Mouse (Mus musculus) hindbrain, embryonic 14.5 days (tissue): ENCODE measurements around the gene Gm11492. TPM values are rescaled to one million over a fixed set of nuclear protein-coding genes. Genes with fewer than 3 reads are reported as not detected.

Source experiments
- ATAC-seq: fragments of 200-750 bp; cut with Nextera tagmentation; 2 replicates; pipeline ENCODE4 v1.8.0; 2017; ENCODE audit warnings: moderate number of reproducible peaks, mild to moderate bottlenecking, moderate TSS enrichment, moderate library complexity; ENCODE audit not compliant: low FRiP score
- DNase-seq: peaks from one replicate; pipeline ENCODE4 v3.0.0-alpha.2; 2015; ENCODE audit warnings: low spot score
- H3K27ac ChIP-seq: fragments of 300-500 bp; sonication (generic); 2 replicates; pipeline ENCODE4 v1.5.1; 2014; ENCODE audit warnings: mild to moderate bottlenecking, moderate library complexity
- H3K27me3 ChIP-seq: fragments of 300-500 bp; sonication (generic); 2 replicates; pipeline ENCODE4 v1.6.1; 2014; ENCODE audit warnings: mild to moderate bottlenecking, low read length, mixed read lengths; ENCODE audit not compliant: control insufficient read depth, insufficient read depth
- H3K36me3 ChIP-seq: fragments of 300-500 bp; sonication (generic); replicated peaks from 2 replicates; pipeline ENCODE4 v1.6.1; 2014; ENCODE audit not compliant: control insufficient read depth, insufficient read depth
- H3K4me1 ChIP-seq: fragments of 300-500 bp; sonication (generic); replicated peaks from 2 replicates; pipeline ENCODE4 v1.6.1; 2014; ENCODE audit warnings: antibody characterized with exemption, low read length, mixed read lengths; ENCODE audit not compliant: control insufficient read depth, insufficient read depth
- H3K4me2 ChIP-seq: fragments of 300-500 bp; sonication (generic); replicated peaks from 2 replicates; pipeline ENCODE4 v1.6.1; 2014; ENCODE audit warnings: mild to moderate bottlenecking, moderate library complexity
- H3K4me3 ChIP-seq: fragments of 300-500 bp; sonication (generic); replicated peaks from 2 replicates; pipeline ENCODE4 v1.5.1; 2014; ENCODE audit warnings: mild to moderate bottlenecking, low read length
- H3K9ac ChIP-seq: fragments of 300-500 bp; sonication (generic); 2 replicates; pipeline ENCODE4 v1.6.1; 2014
- H3K9me3 ChIP-seq: fragments of 300-500 bp; sonication (generic); 2 replicates; pipeline ENCODE4 v1.6.1; 2016; ENCODE audit warnings: low read length; ENCODE audit not compliant: control insufficient read depth
- WGBS: fragments of 180-500 bp; shearing (Covaris S2); extraction: QIAGEN DNeasy Blood & Tissue Kit; methylation state at CpG from one replicate; pipeline ENCODE4 v1.1.7; 2014; 5-methylcytosine and 5-hydroxymethylcytosine counted together
- polyA plus RNA-seq: library from polyadenylated mRNA; unstranded; fragments of >200 nt; fragmentation: Nextera tagmentation; extraction: Ambion mirVana; gene quantifications from 2 replicates; pipeline ENCODE4 v1.2.1, GENCODE M21; 2014

The Gm11492 gene
- polyA plus RNA-seq, 1 experiment from 2014 or later, result not detected

- Histone ChIP-seq H3K36me3 (peaks cover 39% of the 10 kb centered on the region), H3K4me2 (peak overlapping the region; percentile 88), H3K9ac (peak overlapping the region; percentile 99), H3K9me3 (no peaks in the 10 kb centered on the region), H3K4me1 (peaks cover 20% of the 10 kb centered on the region), H3K4me3 (peak overlapping the region; percentile 94), H3K27ac (peak overlapping the region; percentile 92), H3K27me3 (no peaks in the 10 kb centered on the region)
- ATAC-seq (no peak), DNase-seq (no peak)
- WGBS, result 6% methylated on average over 7 of the region's 7 CpGs
These were observed 29.5 kb downstream of the Gm11492 start for GRCm38 (mm10) chr11:87595976-87596375.

GRCm38 (mm10) chr11:87596492-87596891 lies 30.0 kb downstream of the Gm11492 start:
- Histone ChIP-seq H3K27me3 (no peaks in the 10 kb centered on the region), H3K4me1 (peaks cover 20% of the 10 kb centered on the region), H3K36me3 (peaks cover 44% of the 10 kb centered on the region), H3K9me3 (no peaks in the 10 kb centered on the region), H3K4me3 (peak overlapping the region; percentile 94), H3K27ac (peak overlapping the region; percentile 92), H3K4me2 (peak overlapping the region; percentile 88), H3K9ac (peak overlapping the region; percentile 99)
- ATAC-seq, result no peak
- 9% methylated on average over 2 of the region's 2 CpGs for WGBS
- peak; percentile 39 for DNase-seq

DNA sequence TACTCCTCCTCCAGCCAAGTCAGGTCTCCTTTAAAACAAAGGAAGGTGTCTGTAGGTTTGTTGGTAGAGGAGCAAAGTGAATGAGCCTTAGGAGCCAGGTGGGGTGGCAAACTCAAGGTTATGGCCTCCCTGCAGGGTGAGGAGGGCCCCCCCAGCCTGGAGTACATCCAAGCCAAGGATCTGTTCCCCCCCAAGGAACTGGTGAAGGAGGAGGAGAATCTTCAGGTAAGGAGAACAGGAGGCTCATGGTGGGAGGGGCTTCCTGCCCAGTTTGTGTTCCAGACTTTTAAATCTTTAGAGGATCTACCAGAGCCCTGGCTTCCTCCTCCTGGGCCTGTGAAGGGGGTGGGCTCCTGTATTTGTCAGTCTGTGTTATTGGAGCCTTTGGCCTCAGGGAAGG lies 30.6 kb downstream of the Gm11492 start:
- no peak for DNase-seq
- H3K9ac ChIP-seq, result peak overlapping the region; percentile 99
- H3K4me1 ChIP-seq, result peaks cover 20% of the 10 kb centered on the region
- peak overlapping the region; percentile 88 for H3K4me2 ChIP-seq
- H3K27ac ChIP-seq, result peak overlapping the region; percentile 92
- ATAC-seq, result no peak
- H3K9me3 ChIP-seq, result no peaks in the 10 kb centered on the region
- H3K4me3 ChIP-seq, result peak overlapping the region; percentile 94
- peaks cover 50% of the 10 kb centered on the region for H3K36me3 ChIP-seq
- H3K27me3 ChIP-seq, result no peaks in the 10 kb centered on the region

- Histone ChIP-seq H3K9ac (no peak overlapping the region), H3K27ac (no peak overlapping the region), H3K4me3 (no peak overlapping the region), H3K36me3 (peaks cover 75% of the 10 kb centered on the region), H3K4me1 (peaks cover 12% of the 10 kb centered on the region), H3K4me2 (no peak overlapping the region), H3K9me3 (no peaks in the 10 kb centered on the region), H3K27me3 (no peaks in the 10 kb centered on the region)
- DNase-seq (no peak), ATAC-seq (no peak)
- WGBS, result 89% methylated on average over 13 of the region's 13 CpGs
These were observed 33.1 kb downstream of the Gm11492 start for GRCm38 (mm10) chr11:87599395-87600089.

DNA sequence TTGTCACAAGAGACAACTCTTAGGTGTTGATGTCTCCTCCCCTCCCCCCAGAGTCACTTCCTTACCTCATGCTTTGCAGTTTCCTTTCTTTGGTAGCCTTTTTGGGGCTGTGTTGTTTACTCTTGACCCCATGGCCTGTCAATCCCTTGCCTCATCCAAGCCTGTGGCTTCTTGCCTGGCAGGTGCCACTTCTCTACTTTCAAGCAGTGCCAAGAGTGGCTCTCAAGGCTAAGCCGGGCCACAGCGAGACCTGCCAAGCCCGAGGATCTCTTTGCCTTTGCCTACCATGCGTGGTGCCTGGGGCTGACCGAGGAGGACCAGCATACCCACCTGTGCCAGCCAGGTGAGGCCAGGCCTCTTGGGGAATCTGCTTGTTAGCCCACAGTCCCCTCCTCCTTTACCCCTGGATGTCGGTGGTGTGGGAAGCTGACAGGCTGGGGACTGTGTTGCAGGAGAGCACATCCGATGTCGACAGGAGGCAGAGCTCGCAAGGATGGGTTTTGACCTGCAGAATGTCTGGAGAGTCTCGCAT lies 33.9 kb downstream of the Gm11492 start:
- no peak overlapping the region for H3K27ac ChIP-seq
- no peak overlapping the region for H3K4me2 ChIP-seq
- no peak for ATAC-seq
- peaks cover 12% of the 10 kb centered on the region for H3K4me1 ChIP-seq
- H3K4me3 ChIP-seq, result no peak overlapping the region
- peaks cover 83% of the 10 kb centered on the region for H3K36me3 ChIP-seq
- no peak for DNase-seq
- WGBS, result 96% methylated on average over 10 of the region's 10 CpGs
- H3K27me3 ChIP-seq, result no peaks in the 10 kb centered on the region
- H3K9ac ChIP-seq, result no peak overlapping the region
- no peaks in the 10 kb centered on the region for H3K9me3 ChIP-seq

GRCm38 (mm10) chr11:87602234-87602633 lies 35.8 kb downstream of the Gm11492 start:
- no peak overlapping the region for H3K4me3 ChIP-seq
- H3K4me2 ChIP-seq, result no peak overlapping the region
- DNase-seq (no peak), ATAC-seq (no peak)
- H3K9me3 ChIP-seq, result no peaks in the 10 kb centered on the region
- H3K27ac ChIP-seq, result no peak overlapping the region
- no peak overlapping the region for H3K9ac ChIP-seq
- 92% methylated on average over 9 of the region's 9 CpGs for WGBS
- no peaks in the 10 kb centered on the region for H3K27me3 ChIP-seq
- peaks cover 3% of the 10 kb centered on the region for H3K4me1 ChIP-seq
- peaks cover 100% of the 10 kb centered on the region for H3K36me3 ChIP-seq

GRCm38 (mm10) chr11:87603571-87603970 lies 37.1 kb downstream of the Gm11492 start:
- no peak for ATAC-seq
- no peak overlapping the region for H3K4me2 ChIP-seq
- H3K27me3 ChIP-seq, result no peaks in the 10 kb centered on the region
- DNase-seq, result no peak
- H3K9ac ChIP-seq, result no peak overlapping the region
- no peaks in the 10 kb centered on the region for H3K9me3 ChIP-seq
- peaks cover 100% of the 10 kb centered on the region for H3K36me3 ChIP-seq
- H3K27ac ChIP-seq, result no peak overlapping the region
- no peaks in the 10 kb centered on the region for H3K4me1 ChIP-seq
- WGBS, result 97% methylated on average over 2 of the region's 2 CpGs
- H3K4me3 ChIP-seq, result no peak overlapping the region

DNA sequence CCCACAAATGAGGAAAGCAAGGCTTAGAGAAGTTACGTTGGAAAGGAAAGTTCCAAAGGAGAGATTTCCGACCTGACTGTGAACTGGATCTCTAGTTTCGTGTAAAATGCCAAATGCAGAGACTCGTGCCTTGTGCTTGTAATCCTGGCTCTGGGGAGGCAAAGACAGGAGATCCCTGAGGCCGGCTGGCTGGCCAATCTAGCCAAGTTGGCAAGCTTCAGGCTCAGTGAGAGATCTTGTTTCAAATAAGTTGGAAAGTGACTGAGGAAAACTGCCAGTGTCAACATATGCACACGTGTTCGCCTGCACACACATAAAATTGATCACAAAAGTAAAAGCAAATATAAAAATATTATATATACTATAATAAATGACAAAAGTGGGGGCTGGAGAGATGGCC lies 42.8 kb downstream of the Gm11492 start:
- Histone ChIP-seq H3K27ac (no peak overlapping the region), H3K4me3 (no peak overlapping the region), H3K9ac (no peak overlapping the region), H3K9me3 (no peaks in the 10 kb centered on the region), H3K36me3 (peaks cover 100% of the 10 kb centered on the region), H3K4me1 (no peaks in the 10 kb centered on the region), H3K27me3 (no peaks in the 10 kb centered on the region), H3K4me2 (no peak overlapping the region)
- DNase-seq (no peak), ATAC-seq (no peak)
- WGBS, result 90% methylated on average over 7 of the region's 7 CpGs

DNA sequence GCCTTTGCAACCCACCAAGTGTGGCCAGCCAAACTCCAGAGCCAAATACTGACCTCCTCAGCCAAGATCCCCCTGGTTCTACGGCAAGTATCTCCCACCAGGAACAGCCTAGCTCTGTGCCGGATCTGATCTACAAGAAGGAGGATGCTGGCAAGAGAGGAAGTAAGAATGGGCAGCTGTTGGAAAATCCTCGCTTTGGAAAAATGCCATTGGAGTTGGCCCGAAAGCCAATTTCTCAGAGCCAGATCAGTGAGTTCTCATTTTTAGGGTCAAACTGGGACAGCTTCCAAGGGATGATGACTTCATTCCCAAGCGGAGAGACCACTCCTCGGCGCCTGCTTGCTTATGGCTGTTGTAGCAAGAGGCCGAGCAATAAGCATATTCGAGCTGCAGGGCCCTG lies 45.1 kb downstream of the Gm11492 start:
- no peaks in the 10 kb centered on the region for H3K9me3 ChIP-seq
- DNase-seq (no peak), ATAC-seq (no peak)
- peaks cover 100% of the 10 kb centered on the region for H3K36me3 ChIP-seq
- H3K4me1 ChIP-seq, result no peaks in the 10 kb centered on the region
- H3K4me2 ChIP-seq, result no peak overlapping the region
- no peak overlapping the region for H3K9ac ChIP-seq
- WGBS, result 93% methylated on average over 9 of the region's 9 CpGs
- H3K4me3 ChIP-seq, result no peak overlapping the region
- no peak overlapping the region for H3K27ac ChIP-seq
- H3K27me3 ChIP-seq, result no peaks in the 10 kb centered on the region
